Mouse (Mus musculus): ENCODE measurements around the gene D2hgdh. TPM values are rescaled to one million over a fixed set of nuclear protein-coding genes. Genes with fewer than 3 reads are reported as not detected.
A peak's percentile ranks its signal among the peaks of the same experiment; 100 is the strongest.

The D2hgdh gene
- polyA plus RNA-seq, 1 experiment from 2014 or later = 10.1 TPM

- H3K4me1 ChIP-seq (replicated peaks; ENCODE audit: control insufficient read depth, insufficient read depth, low read length) = peaks cover 37% of the 10 kb centered on the region
- WGBS = under 1% methylated on average over 88 of the region's 94 CpGs
- peak within 1 kb of the TSS; percentile 95 for H3K27ac ChIP-seq (ENCODE audit: low read depth, low read length)
- peak within 1 kb of the TSS; percentile 77 for H3K4me2 ChIP-seq
- H3K27me3 ChIP-seq (replicated peaks; ENCODE audit: control insufficient read depth, insufficient read depth, low read length) = no peaks in the 10 kb centered on the region
- peak within 1 kb of the TSS; percentile 84 for H3K9ac ChIP-seq (ENCODE audit: low read depth, low read length)
- peak; percentile 99 for DNase-seq (ENCODE audit: low spot score)
- peak; percentile 90 for ATAC-seq (replicated peaks; ENCODE audit: low FRiP score)
- H3K9me3 ChIP-seq (ENCODE audit: control insufficient read depth, low read length) = no peaks in the 10 kb centered on the region
- peaks cover 30% of the 10 kb centered on the region for H3K36me3 ChIP-seq (ENCODE audit: control insufficient read depth, insufficient read depth, low read length)
- peak within 1 kb of the TSS; percentile 70 for H3K4me3 ChIP-seq (ENCODE audit: low read depth, low read length)
Measured at GRCm38 (mm10) chr1:93803556-93804507, 20.9 kb upstream of the D2hgdh start, which contains the start of gene Ing5. Ing5 (plus strand) TSS chr1:93803965.

DNA sequence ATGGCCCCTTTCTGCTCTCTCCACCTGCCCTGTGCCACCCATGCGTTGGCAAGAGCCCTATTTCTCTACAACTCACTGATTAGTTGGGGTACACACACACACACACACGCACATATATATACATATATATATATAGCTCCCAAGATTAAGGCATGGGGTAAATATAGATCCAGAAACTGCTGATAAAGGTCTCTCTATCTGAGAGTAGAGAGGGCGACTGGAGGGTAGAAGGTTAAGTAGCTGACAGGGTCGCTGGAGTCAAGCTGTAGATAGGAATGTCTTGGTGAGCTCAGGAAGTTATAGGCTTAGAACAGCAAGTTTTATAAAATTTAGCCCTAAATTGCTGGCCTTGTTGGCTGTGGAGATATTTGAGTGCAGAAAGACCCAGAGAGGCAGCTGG, 19.9 kb upstream of the D2hgdh start:
- 60% methylated on average over 4 of the region's 4 CpGs for WGBS
- peak overlapping the region; percentile 77 for H3K4me2 ChIP-seq
- no peak for ATAC-seq (replicated peaks; ENCODE audit: low FRiP score)

GRCm38 (mm10) chr1:93805221-93805951, 19.3 kb upstream of the D2hgdh start:
- no peak for ATAC-seq (replicated peaks; ENCODE audit: low FRiP score)
- peak overlapping the region; percentile 70 for H3K4me3 ChIP-seq (ENCODE audit: low read depth, low read length)
- H3K9me3 ChIP-seq (ENCODE audit: control insufficient read depth, low read length) = no peaks in the 10 kb centered on the region
- H3K4me2 ChIP-seq = peak overlapping the region; percentile 77
- H3K27ac ChIP-seq (ENCODE audit: low read depth, low read length) = peak overlapping the region; percentile 44
- H3K27me3 ChIP-seq (replicated peaks; ENCODE audit: control insufficient read depth, insufficient read depth, low read length) = no peaks in the 10 kb centered on the region
- H3K9ac ChIP-seq (ENCODE audit: low read depth, low read length) = peak overlapping the region; percentile 38; the same call in 1 of the 2 replicates
- 62% methylated on average over 5 of the region's 5 CpGs for WGBS
- peaks cover 22% of the 10 kb centered on the region for H3K36me3 ChIP-seq (ENCODE audit: control insufficient read depth, insufficient read depth, low read length)
- peaks cover 31% of the 10 kb centered on the region for H3K4me1 ChIP-seq (replicated peaks; ENCODE audit: control insufficient read depth, insufficient read depth, low read length)
- no peak for DNase-seq (ENCODE audit: low spot score)

More for the DNA sequence above, 19.9 kb upstream of the D2hgdh start:
- H3K9me3 ChIP-seq (ENCODE audit: control insufficient read depth, low read length) = no peaks in the 10 kb centered on the region
- H3K4me3 ChIP-seq (ENCODE audit: low read depth, low read length) = peak overlapping the region; percentile 70
- peaks cover 31% of the 10 kb centered on the region for H3K4me1 ChIP-seq (replicated peaks; ENCODE audit: control insufficient read depth, insufficient read depth, low read length)
- H3K9ac ChIP-seq (ENCODE audit: low read depth, low read length) = peak overlapping the region; percentile 84
- peaks cover 25% of the 10 kb centered on the region for H3K36me3 ChIP-seq (ENCODE audit: control insufficient read depth, insufficient read depth, low read length)
- H3K27me3 ChIP-seq (replicated peaks; ENCODE audit: control insufficient read depth, insufficient read depth, low read length) = no peaks in the 10 kb centered on the region
- DNase-seq (ENCODE audit: low spot score) = no peak
- peak overlapping the region; percentile 53; the same call in 1 of the 2 replicates for H3K27ac ChIP-seq (ENCODE audit: low read depth, low read length)

GRCm38 (mm10) chr1:93808871-93809270, 15.8 kb upstream of the D2hgdh start:
- Histone ChIP-seq H3K4me3 (ENCODE audit: low read depth, low read length) (no peak overlapping the region), H3K9me3 (ENCODE audit: control insufficient read depth, low read length) (no peaks in the 10 kb centered on the region), H3K27ac (ENCODE audit: low read depth, low read length) (no peak overlapping the region), H3K27me3 (replicated peaks; ENCODE audit: control insufficient read depth, insufficient read depth, low read length) (no peaks in the 10 kb centered on the region), H3K9ac (ENCODE audit: low read depth, low read length) (no peak overlapping the region), H3K4me2 (no peak overlapping the region), H3K4me1 (replicated peaks; ENCODE audit: control insufficient read depth, insufficient read depth, low read length) (peaks cover 19% of the 10 kb centered on the region), H3K36me3 (ENCODE audit: control insufficient read depth, insufficient read depth, low read length) (peaks cover 45% of the 10 kb centered on the region)
- ATAC-seq (replicated peaks; ENCODE audit: low FRiP score) (no peak), DNase-seq (ENCODE audit: low spot score) (no peak)
- WGBS = 90% methylated on average over 4 of the region's 4 CpGs

DNA sequence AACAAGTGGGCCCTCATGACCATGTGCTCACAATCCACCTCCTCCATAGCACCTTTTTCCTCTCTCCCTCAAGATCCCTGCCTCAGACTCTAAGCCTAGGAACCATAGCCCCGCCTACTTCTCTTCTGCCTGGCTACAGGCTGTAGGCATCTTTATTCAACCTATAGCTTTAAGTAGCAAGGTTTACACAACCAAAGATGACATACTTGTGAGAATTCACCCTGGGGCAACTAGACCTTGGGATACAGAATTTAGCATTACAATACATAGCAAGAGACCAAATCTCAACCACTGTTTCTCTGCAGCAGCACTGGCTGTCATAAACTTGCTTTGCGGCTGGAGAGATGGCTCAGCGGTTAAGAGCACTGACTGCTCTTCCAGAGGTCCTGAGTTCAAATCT, 14.7 kb upstream of the D2hgdh start:
- Histone ChIP-seq H3K27ac (ENCODE audit: low read depth, low read length) (no peak overlapping the region), H3K9ac (ENCODE audit: low read depth, low read length) (no peak overlapping the region), H3K4me2 (no peak overlapping the region), H3K36me3 (ENCODE audit: control insufficient read depth, insufficient read depth, low read length) (peaks cover 54% of the 10 kb centered on the region), H3K27me3 (replicated peaks; ENCODE audit: control insufficient read depth, insufficient read depth, low read length) (no peaks in the 10 kb centered on the region), H3K4me3 (ENCODE audit: low read depth, low read length) (no peak overlapping the region), H3K4me1 (replicated peaks; ENCODE audit: control insufficient read depth, insufficient read depth, low read length) (peaks cover 11% of the 10 kb centered on the region), H3K9me3 (ENCODE audit: control insufficient read depth, low read length) (no peaks in the 10 kb centered on the region)
- no peak for DNase-seq (ENCODE audit: low spot score)
- no peak for ATAC-seq (replicated peaks; ENCODE audit: low FRiP score)
- 89% methylated on average over 3 of the region's 3 CpGs for WGBS

GRCm38 (mm10) chr1:93811495-93812039, 13.1 kb upstream of the D2hgdh start:
- Histone ChIP-seq H3K9me3 (ENCODE audit: control insufficient read depth, low read length) (no peaks in the 10 kb centered on the region), H3K4me3 (ENCODE audit: low read depth, low read length) (no peak overlapping the region), H3K4me1 (replicated peaks; ENCODE audit: control insufficient read depth, insufficient read depth, low read length) (no peaks in the 10 kb centered on the region), H3K27ac (ENCODE audit: low read depth, low read length) (no peak overlapping the region), H3K27me3 (replicated peaks; ENCODE audit: control insufficient read depth, insufficient read depth, low read length) (no peaks in the 10 kb centered on the region), H3K4me2 (no peak overlapping the region), H3K36me3 (ENCODE audit: control insufficient read depth, insufficient read depth, low read length) (peaks cover 60% of the 10 kb centered on the region), H3K9ac (ENCODE audit: low read depth, low read length) (no peak overlapping the region)
- no peak for DNase-seq (ENCODE audit: low spot score)
- WGBS = 85% methylated on average over 8 of the region's 8 CpGs
- no peak for ATAC-seq (replicated peaks; ENCODE audit: low FRiP score)

- ATAC-seq (replicated peaks; ENCODE audit: low FRiP score) = no peak
- Histone ChIP-seq H3K4me1 (replicated peaks; ENCODE audit: control insufficient read depth, insufficient read depth, low read length) (no peaks in the 10 kb centered on the region), H3K36me3 (ENCODE audit: control insufficient read depth, insufficient read depth, low read length) (peaks cover 65% of the 10 kb centered on the region), H3K4me3 (ENCODE audit: low read depth, low read length) (no peak overlapping the region), H3K9ac (ENCODE audit: low read depth, low read length) (no peak overlapping the region), H3K4me2 (no peak overlapping the region), H3K9me3 (ENCODE audit: control insufficient read depth, low read length) (no peaks in the 10 kb centered on the region), H3K27me3 (replicated peaks; ENCODE audit: control insufficient read depth, insufficient read depth, low read length) (no peaks in the 10 kb centered on the region), H3K27ac (ENCODE audit: low read depth, low read length) (no peak overlapping the region)
- WGBS = 88% methylated on average over 8 of the region's 8 CpGs
- no peak for DNase-seq (ENCODE audit: low spot score)
Measured at GRCm38 (mm10) chr1:93817823-93818532, 6.7 kb upstream of the D2hgdh start.

DNA sequence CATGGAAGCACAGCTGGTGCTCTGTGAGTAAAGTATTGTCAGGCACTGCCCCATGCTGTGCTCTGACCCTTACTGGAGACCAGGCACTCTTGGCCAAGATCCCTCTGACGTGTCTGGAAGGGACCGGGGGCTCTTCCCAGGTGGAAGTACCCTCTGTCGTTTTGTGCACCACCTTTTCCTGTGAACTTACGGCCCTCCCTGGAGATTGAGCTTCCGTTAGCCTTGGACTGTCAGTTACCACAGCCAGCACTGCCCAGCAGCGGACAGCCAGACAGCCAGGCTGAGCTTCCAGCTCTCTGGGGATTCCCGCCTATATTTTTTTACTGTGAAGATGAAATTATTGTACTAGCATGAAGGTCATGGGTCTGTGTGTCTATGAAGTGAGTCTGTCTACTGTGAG, 6.0 kb upstream of the D2hgdh start:
- DNase-seq (ENCODE audit: low spot score) (no peak), ATAC-seq (replicated peaks; ENCODE audit: low FRiP score) (no peak)
- Histone ChIP-seq H3K4me3 (ENCODE audit: low read depth, low read length) (no peak overlapping the region), H3K27ac (ENCODE audit: low read depth, low read length) (no peak overlapping the region), H3K36me3 (ENCODE audit: control insufficient read depth, insufficient read depth, low read length) (peaks cover 59% of the 10 kb centered on the region), H3K9me3 (ENCODE audit: control insufficient read depth, low read length) (no peaks in the 10 kb centered on the region), H3K27me3 (replicated peaks; ENCODE audit: control insufficient read depth, insufficient read depth, low read length) (no peaks in the 10 kb centered on the region), H3K9ac (ENCODE audit: low read depth, low read length) (no peak overlapping the region), H3K4me1 (replicated peaks; ENCODE audit: control insufficient read depth, insufficient read depth, low read length) (no peaks in the 10 kb centered on the region; the same call in 1 of the 2 replicates), H3K4me2 (no peak overlapping the region)
- 95% methylated on average over 7 of the region's 7 CpGs for WGBS

Measured in liver, embryonic 11.5 days (tissue).